Mouse (Mus musculus) layer of hippocampus, adult 18-20 months (tissue): ENCODE data around the gene Sptan1. TPM values are rescaled to one million over a fixed set of nuclear protein-coding genes. Genes with fewer than 3 reads are reported as not detected.
A peak's percentile ranks its signal among the peaks of the same experiment; 100 is the strongest.

Experiments
- DNase-seq, 2 experiments: peaks; one replicate each; pipeline ENCODE4 v3.0.0; 2022; ENCODE audit warnings: low spot score in 2 of 2
- total RNA-seq, 2 experiments: library from RNA; stranded (reverse); gene quantifications; 2 replicates each; pipeline ENCODE4 v1.2.3; 2021

Sptan1 gene
- total RNA-seq, 2 experiments from 2014 or later = 815 TPM

- no peak for DNase-seq
Observed at GRCm38 (mm10) chr2:30058418-30058817, 93.1 kb downstream of the Sptan1 start.

- DNase-seq = no peak
Observed at GRCm38 (mm10) chr2:30061215-30062166, 96.1 kb downstream of the Sptan1 start.

- no peak for DNase-seq
Observed at GRCm38 (mm10) chr2:30062249-30063093, 97.1 kb downstream of the Sptan1 start.

GRCm38 (mm10) chr2:30063235-30063634, 97.9 kb downstream of the Sptan1 start:
- no peak for DNase-seq

- no peak for DNase-seq
Observed at GRCm38 (mm10) chr2:30063791-30064190, 98.4 kb downstream of the Sptan1 start.

GRCm38 (mm10) chr2:30064298-30064697, 98.9 kb downstream of the Sptan1 start:
- DNase-seq = no peak

- DNase-seq = peak; percentile 90 to 94
Observed at GRCm38 (mm10) chr2:30066046-30066901, 100.9 kb downstream of the Sptan1 start.

GRCm38 (mm10) chr2:30067031-30067888, 101.9 kb downstream of the Sptan1 start:
- peak; percentile 30 to 39 for DNase-seq

GRCm38 (mm10) chr2:30067962-30068361, 102.6 kb downstream of the Sptan1 start:
- DNase-seq = no peak

- no peak for DNase-seq
Observed at GRCm38 (mm10) chr2:30072875-30073274, 107.5 kb downstream of the Sptan1 start.

GRCm38 (mm10) chr2:30073285-30073684, 107.9 kb downstream of the Sptan1 start:
- no peak for DNase-seq

- no peak for DNase-seq
Observed at GRCm38 (mm10) chr2:30075625-30076024, 110.3 kb downstream of the Sptan1 start.

GRCm38 (mm10) chr2:30076439-30076838, 111.1 kb downstream of the Sptan1 start:
- DNase-seq = no peak

- no peak for DNase-seq
Observed at GRCm38 (mm10) chr2:30076959-30077358, 111.6 kb downstream of the Sptan1 start.

- DNase-seq = peak; percentile 69 to 80
Observed at GRCm38 (mm10) chr2:30077502-30078348, 112.4 kb downstream of the Sptan1 start, which contains the start of gene Pkn3. Gene Pkn3, plus strand, starts transcription at chr2:30077684.

- DNase-seq = no peak
Observed at GRCm38 (mm10) chr2:30078349-30078712, 113.0 kb downstream of the Sptan1 start.

- DNase-seq = no peak
Observed at GRCm38 (mm10) chr2:30078760-30079159, 113.4 kb downstream of the Sptan1 start.

GRCm38 (mm10) chr2:30080181-30080800, 114.9 kb downstream of the Sptan1 start:
- DNase-seq = no peak
